Mouse (Mus musculus) small intestine, adult 2 months (tissue): ENCODE results near the gene Mt3.

Source experiments
- CTCF ChIP-seq: fragments of 200-500 bp; IDR thresholded peaks from 2 replicates; pipeline ENCODE4 v1.5.1; 2012; ENCODE audit warnings: low read depth, mild to moderate bottlenecking, control low read depth, inconsistent platforms, low read length, moderate library complexity, mixed read lengths; ENCODE audit not compliant: insufficient replicate concordance, insufficient read length; ENCODE audit errors: extremely low read depth
- POLR2A ChIP-seq: fragments of 200-500 bp; IDR thresholded peaks from 2 replicates; pipeline ENCODE4 v1.6.1; 2012; ENCODE audit warnings: low read depth, mild to moderate bottlenecking, control low read depth, inconsistent platforms, low read length, moderate library complexity

DNA sequence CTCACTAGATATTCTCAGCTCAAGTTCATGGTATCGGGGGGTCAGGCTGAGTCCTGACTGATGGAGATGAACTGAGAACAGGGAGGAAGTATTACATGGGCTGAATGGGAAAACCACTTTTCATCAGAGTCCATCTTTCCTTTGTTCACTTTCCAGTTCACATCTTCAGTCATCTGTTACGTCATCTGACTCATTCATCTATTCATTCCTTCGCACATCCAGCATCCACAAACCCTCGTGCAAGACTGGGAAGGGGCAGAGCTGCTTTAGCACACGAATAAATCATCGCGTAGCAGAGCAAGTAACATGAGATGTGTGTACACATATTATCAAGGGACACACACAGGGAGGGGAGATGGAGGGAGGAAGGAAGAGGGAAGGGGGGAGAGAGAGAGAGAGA, 16.2 kb upstream of the Mt3 start:
- TF ChIP-seq CTCF (no peak), POLR2A (no peak)
